Mouse (Mus musculus): ENCODE results near the gene Itm2b. TPM values are rescaled to one million over a fixed set of nuclear protein-coding genes. Genes with fewer than 3 reads are reported as not detected.

Itm2b gene
- polyA plus RNA-seq, 1 experiment, result 1,793 TPM

DNA sequence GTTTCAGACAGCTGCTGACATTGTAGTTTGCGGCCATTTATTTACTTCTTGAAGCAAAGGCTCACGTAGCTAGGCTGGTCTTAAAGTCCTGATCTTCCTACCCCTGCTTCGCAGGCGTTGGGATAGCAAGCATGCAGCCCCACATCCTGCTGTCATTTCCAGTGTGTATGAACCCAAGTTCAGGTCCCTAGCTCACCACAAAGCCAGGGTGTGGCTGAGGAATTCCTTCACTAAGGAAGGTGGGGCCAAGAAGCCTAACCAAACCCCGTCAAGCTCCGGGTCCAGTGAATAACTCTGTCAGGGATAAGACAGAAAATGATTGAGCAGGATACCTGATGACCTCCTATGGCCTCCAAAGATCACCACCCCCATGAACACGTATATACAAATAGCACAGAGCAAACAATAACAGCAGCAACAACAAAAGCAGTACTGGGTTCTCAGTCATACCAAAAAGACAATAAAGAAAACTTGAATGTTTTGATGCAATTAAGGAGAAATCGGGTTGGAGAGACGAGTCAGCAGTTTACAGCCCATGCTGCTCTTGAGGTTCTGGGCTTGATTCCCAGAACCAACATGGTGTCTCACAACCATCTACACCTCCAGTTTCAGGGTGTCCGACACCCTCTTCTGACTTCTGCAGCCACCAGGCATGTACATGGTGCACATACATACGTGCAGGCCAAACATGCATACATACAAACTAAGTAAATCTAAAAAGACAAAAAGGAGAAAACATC, 17.4 kb upstream of the Itm2b start:
- H3K4me1 ChIP-seq (ENCODE audit: control insufficient read depth, insufficient read depth, low read length), result peaks cover 15% of the 10 kb centered on the region
- H3K4me3 ChIP-seq (replicated peaks; ENCODE audit: insufficient read depth, low read depth, low read length), result no peak overlapping the region
- no peak overlapping the region for H3K27ac ChIP-seq (ENCODE audit: insufficient read depth, low read length)
- 66% methylated on average over 11 of the region's 11 CpGs for WGBS
- DNase-seq, result no peak
- TF ChIP-seq CTCF (IDR thresholded peaks at IDR 0.05; ENCODE audit: borderline replicate concordance, insufficient read depth, low read depth, low read length) (no peak), POLR2A (IDR thresholded peaks at IDR 0.05; ENCODE audit: borderline replicate concordance, insufficient read depth, low read length) (no peak)
- no peaks in the 10 kb centered on the region for H3K27me3 ChIP-seq (ENCODE audit: control insufficient read depth, insufficient read depth, low read length)

DNA sequence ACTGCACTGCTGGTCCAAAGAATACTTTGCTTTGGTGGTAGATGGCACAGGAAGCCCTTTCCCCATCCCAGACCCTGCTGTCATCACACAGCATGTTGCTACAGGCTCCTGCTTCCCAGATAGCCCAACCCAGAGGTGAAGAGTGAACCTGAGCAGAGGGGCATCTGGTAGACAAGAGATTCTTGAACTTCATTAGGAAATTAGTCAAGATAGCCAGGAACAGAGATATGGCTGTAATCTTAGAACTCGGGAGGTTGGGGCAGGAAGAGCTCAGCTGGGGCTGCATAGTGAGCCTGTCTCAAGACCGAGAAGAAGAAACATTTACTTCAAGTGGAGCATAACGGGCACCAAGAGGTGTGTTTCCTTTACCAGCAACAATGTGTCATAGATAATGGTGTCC, 16.3 kb upstream of the Itm2b start:
- Histone ChIP-seq H3K4me3 (replicated peaks; ENCODE audit: insufficient read depth, low read depth, low read length) (no peak overlapping the region), H3K27ac (ENCODE audit: insufficient read depth, low read length) (no peak overlapping the region), H3K27me3 (ENCODE audit: control insufficient read depth, insufficient read depth, low read length) (no peaks in the 10 kb centered on the region), H3K4me1 (ENCODE audit: control insufficient read depth, insufficient read depth, low read length) (peaks cover 15% of the 10 kb centered on the region)
- no peak for DNase-seq
- WGBS, result 92% methylated on average over 3 of the region's 3 CpGs
- TF ChIP-seq POLR2A (IDR thresholded peaks at IDR 0.05; ENCODE audit: borderline replicate concordance, insufficient read depth, low read length) (no peak), CTCF (IDR thresholded peaks at IDR 0.05; ENCODE audit: borderline replicate concordance, insufficient read depth, low read depth, low read length) (no peak)

DNA sequence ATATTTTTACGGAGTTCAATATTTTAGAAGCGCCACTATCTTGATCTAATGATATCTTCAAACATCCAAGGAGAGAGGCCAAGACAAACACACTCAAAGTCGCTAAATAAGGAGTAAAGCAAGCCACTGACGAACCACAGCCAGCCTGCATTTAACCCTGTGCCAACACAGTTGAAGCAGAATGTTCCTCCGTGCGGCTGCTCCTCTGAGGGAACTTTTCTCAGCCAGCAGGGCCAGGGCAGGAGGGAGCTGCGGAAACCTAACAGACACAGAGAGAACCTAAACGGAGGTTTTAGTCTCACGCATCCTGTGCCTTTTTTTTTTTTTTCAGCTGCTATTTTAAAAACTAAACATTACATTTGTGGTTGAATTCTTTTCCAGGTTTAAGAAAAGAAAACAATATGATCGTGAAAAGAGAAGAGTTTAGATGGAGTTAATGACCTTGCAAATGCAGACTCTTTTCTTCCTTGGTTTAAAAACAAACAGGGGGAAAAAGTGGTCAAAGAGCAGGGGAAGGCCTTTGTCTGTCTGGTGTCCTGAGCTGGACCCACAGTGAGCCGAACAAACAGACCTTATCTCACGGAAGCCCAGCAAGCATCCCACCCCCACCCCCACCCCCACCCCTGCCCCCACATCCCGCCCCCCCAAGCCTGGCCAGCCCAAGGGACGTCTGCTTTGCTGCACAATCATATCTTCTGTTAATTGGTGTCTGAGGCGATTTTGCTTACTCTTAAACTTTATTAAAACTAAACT, 15.0 kb upstream of the Itm2b start:
- TF ChIP-seq POLR2A (IDR thresholded peaks at IDR 0.05; ENCODE audit: borderline replicate concordance, insufficient read depth, low read length) (no peak), CTCF (IDR thresholded peaks at IDR 0.05; ENCODE audit: borderline replicate concordance, insufficient read depth, low read depth, low read length) (no peak)
- H3K4me1 ChIP-seq (ENCODE audit: control insufficient read depth, insufficient read depth, low read length), result peaks cover 15% of the 10 kb centered on the region
- 56% methylated on average over 15 of the region's 15 CpGs for WGBS
- no peaks in the 10 kb centered on the region for H3K27me3 ChIP-seq (ENCODE audit: control insufficient read depth, insufficient read depth, low read length)
- no peak overlapping the region for H3K27ac ChIP-seq (ENCODE audit: insufficient read depth, low read length)
- no peak overlapping the region for H3K4me3 ChIP-seq (replicated peaks; ENCODE audit: insufficient read depth, low read depth, low read length)
- DNase-seq, result no peak

DNA sequence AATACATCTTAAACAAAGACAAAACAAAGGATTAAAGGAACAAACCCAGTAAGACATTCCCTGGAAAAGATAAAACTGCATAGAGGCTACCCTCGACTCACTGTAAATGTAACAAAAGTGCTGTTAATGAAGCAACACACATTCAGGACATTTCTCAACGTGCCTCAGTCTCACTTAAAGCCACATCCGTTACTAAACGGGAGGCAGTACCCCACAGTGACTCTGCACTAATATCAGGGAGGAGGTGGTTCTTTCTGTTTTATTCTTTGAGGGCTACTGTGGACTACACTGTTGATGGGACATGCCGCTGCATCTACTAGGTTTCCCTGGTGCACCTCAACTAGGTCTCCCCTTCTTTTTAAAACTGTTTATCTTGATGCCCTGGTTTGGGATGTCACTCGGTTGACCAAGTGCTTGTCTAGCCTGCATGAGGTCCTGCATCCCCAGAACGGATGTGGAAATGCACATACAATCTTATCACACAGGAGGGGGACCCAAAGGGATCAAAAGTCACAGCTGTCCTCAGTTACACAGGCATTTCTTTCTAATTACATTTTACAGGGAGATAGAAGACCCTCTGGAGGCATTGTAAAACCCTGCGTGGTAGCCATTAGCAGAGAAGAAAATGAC, 13.4 kb upstream of the Itm2b start:
- no peak overlapping the region for H3K4me3 ChIP-seq (replicated peaks; ENCODE audit: insufficient read depth, low read depth, low read length)
- H3K4me1 ChIP-seq (ENCODE audit: control insufficient read depth, insufficient read depth, low read length), result peaks cover 8% of the 10 kb centered on the region
- no peak overlapping the region for H3K27ac ChIP-seq (ENCODE audit: insufficient read depth, low read length)
- no peak for DNase-seq
- TF ChIP-seq CTCF (IDR thresholded peaks at IDR 0.05; ENCODE audit: borderline replicate concordance, insufficient read depth, low read depth, low read length), result no peak
- no peak for TF ChIP-seq POLR2A (IDR thresholded peaks at IDR 0.05; ENCODE audit: borderline replicate concordance, insufficient read depth, low read length)
- H3K27me3 ChIP-seq (ENCODE audit: control insufficient read depth, insufficient read depth, low read length), result no peaks in the 10 kb centered on the region
- WGBS, result 84% methylated on average over 8 of the region's 8 CpGs

GRCm38 (mm10) chr14:73395750-73396149, 10.7 kb upstream of the Itm2b start:
- H3K4me1 ChIP-seq (ENCODE audit: control insufficient read depth, insufficient read depth, low read length), result no peaks in the 10 kb centered on the region
- H3K27me3 ChIP-seq (ENCODE audit: control insufficient read depth, insufficient read depth, low read length), result no peaks in the 10 kb centered on the region
- peak; percentile 34 to 54 for DNase-seq
- 29% methylated on average over 5 of the region's 5 CpGs for WGBS
- no peak overlapping the region for H3K4me3 ChIP-seq (replicated peaks; ENCODE audit: insufficient read depth, low read depth, low read length)
- no peak overlapping the region for H3K27ac ChIP-seq (ENCODE audit: insufficient read depth, low read length)
- TF ChIP-seq CTCF (IDR thresholded peaks at IDR 0.05; ENCODE audit: borderline replicate concordance, insufficient read depth, low read depth, low read length) (no peak), POLR2A (IDR thresholded peaks at IDR 0.05; ENCODE audit: borderline replicate concordance, insufficient read depth, low read length) (no peak)

- Histone ChIP-seq H3K4me1 (ENCODE audit: control insufficient read depth, insufficient read depth, low read length) (no peaks in the 10 kb centered on the region), H3K27me3 (ENCODE audit: control insufficient read depth, insufficient read depth, low read length) (no peaks in the 10 kb centered on the region), H3K27ac (ENCODE audit: insufficient read depth, low read length) (no peak overlapping the region), H3K4me3 (replicated peaks; ENCODE audit: insufficient read depth, low read depth, low read length) (no peak overlapping the region)
- no peak for DNase-seq
- 74% methylated on average over 5 of the region's 5 CpGs for WGBS
- TF ChIP-seq CTCF (IDR thresholded peaks at IDR 0.05; ENCODE audit: borderline replicate concordance, insufficient read depth, low read depth, low read length) (no peak), POLR2A (IDR thresholded peaks at IDR 0.05; ENCODE audit: borderline replicate concordance, insufficient read depth, low read length) (no peak)
Measured at GRCm38 (mm10) chr14:73394263-73395006, 9.3 kb upstream of the Itm2b start.

DNA sequence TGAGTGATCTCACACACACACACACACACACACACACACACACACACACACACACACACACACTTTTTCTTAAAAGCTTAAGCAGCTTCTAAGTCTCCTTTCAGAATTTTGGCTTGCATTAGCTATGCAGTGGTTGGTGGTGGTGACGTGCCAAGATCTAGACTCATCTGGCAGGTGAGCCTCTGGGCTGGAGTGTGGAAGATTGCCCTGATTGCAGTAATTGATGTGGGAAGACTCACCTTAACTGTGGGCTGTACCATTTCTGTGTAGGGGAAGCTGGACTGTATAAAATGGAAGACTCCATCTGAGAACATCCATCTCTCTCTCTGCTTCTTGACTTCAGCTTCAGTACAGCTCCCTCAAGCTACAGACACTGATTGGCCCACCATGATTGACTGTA, 6.4 kb upstream of the Itm2b start:
- Histone ChIP-seq H3K4me1 (ENCODE audit: control insufficient read depth, insufficient read depth, low read length) (no peaks in the 10 kb centered on the region; the same call in 1 of the 2 replicates), H3K27me3 (ENCODE audit: control insufficient read depth, insufficient read depth, low read length) (no peaks in the 10 kb centered on the region), H3K27ac (ENCODE audit: insufficient read depth, low read length) (no peak overlapping the region), H3K4me3 (replicated peaks; ENCODE audit: insufficient read depth, low read depth, low read length) (no peak overlapping the region)
- TF ChIP-seq POLR2A (IDR thresholded peaks at IDR 0.05; ENCODE audit: borderline replicate concordance, insufficient read depth, low read length) (no peak), CTCF (IDR thresholded peaks at IDR 0.05; ENCODE audit: borderline replicate concordance, insufficient read depth, low read depth, low read length) (no peak)
- no peak for DNase-seq
- 100% methylated on average over 1 of the region's 1 CpGs for WGBS
